Mouse (Mus musculus) kidney, adult 18-20 months (tissue): ENCODE results near the gene Carns1.

Experiments
- DNase-seq: peaks from one replicate; pipeline ENCODE4 v3.0.0; 2021

The Carns1 gene

GRCm38 (mm10) chr19:4175368-4175947, at the start of gene Carns1:
Gene Carns1 (minus strand): TSS chr19:4175479.
- no peak for DNase-seq

DNA sequence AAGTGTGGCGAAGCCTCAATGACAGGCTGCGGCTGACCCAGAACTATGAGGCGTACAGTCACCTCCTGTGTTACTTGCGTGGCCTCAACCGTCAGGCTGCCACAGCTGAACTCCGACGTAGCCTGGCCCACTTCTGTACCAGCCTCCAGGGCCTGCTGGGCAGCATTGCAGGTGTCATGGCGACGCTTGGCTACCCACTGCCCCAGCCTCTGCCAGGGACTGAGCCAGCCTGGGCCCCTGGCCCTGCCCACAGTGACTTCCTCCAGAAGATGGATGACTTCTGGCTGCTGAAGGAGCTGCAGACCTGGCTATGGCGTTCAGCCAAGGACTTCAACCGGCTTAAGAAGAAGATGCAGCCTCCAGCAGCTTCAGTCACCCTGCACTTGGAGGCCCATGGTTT, 46.9 kb upstream of the Carns1 start:
- peak; percentile 64 for DNase-seq

DNA sequence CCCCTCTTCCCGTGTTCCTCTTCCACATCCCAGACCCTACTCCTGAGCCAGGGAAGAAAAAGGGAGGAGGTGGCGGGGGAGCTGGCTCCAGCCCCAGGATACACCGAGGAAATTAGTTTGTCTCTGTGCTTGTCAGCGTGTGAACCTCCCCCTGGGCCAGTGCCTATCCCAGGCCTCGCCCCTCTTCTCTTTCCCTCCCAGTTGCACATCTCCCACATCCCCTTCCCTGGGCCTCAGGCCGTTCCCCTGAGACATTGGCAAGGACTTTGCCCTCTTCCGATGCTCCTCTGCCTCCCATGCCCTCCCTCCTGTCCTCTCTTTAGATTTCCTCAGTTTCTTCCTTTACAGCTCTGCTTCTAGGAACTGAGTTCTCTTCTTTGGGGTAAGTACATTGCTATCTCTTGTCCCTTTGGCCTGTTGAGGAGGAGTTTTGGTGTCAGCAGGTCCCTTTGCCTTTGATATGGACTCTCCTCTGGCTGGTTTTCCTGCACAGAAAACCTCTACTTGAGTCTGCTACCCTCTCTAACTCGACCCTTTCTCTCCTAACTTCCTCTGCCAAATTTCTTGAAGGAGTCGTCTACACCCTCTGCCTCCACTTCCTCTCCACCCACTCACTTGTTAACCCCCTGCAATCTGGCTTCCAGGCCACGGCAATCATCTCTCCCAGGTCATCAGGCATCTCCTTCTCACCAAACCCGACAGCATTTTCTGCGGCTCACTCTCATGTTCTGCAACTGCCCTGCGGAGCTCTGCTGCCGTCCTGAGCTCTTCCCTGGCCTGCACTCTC, 45.9 kb upstream of the Carns1 start:
- DNase-seq = peak; percentile 31

- peak; percentile 24 for DNase-seq
Measured at GRCm38 (mm10) chr19:4220416-4220815, 45.1 kb upstream of the Carns1 start.

DNA sequence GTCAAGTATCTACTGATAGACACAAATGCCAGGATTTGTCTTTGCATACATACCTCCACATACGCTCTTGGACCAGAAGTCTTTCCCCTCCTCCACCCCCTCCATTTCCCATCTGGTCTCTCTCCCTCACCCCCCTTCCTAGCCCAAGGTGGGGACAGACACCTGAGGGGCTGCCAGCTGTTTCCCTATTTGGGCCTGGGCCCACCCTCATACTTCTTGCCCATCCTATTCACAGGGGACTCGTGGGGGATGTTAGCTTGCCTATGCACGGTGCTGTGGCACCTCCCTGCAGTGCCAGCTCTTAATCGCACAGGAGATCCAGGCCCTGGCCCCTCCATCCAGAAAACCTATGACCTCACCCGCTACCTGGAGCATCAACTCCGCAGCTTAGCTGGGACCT, 44.7 kb upstream of the Carns1 start:
- DNase-seq = no peak

DNA sequence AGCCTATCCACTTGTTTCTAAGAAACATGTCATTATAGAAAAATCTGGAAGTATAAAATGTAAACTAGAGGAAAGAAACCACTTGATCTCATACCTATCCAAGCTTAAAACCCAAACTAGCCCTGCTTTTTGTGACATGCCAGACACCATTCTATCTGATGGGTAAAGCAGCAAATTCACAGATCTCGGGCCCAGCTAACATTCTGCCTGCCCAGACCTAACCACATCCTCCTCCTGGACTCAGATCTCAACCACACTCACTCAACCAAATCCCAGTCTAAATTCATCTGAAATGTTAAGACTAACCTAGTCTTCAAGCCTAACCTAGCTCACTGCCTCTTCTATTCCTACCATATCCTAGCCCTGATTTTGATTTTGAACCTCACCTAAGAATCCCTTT, 43.5 kb upstream of the Carns1 start:
- DNase-seq = no peak

- no peak for DNase-seq
Measured at GRCm38 (mm10) chr19:4218293-4218692, 43.0 kb upstream of the Carns1 start.

GRCm38 (mm10) chr19:4217855-4218254, 42.6 kb upstream of the Carns1 start:
- DNase-seq = no peak

DNA sequence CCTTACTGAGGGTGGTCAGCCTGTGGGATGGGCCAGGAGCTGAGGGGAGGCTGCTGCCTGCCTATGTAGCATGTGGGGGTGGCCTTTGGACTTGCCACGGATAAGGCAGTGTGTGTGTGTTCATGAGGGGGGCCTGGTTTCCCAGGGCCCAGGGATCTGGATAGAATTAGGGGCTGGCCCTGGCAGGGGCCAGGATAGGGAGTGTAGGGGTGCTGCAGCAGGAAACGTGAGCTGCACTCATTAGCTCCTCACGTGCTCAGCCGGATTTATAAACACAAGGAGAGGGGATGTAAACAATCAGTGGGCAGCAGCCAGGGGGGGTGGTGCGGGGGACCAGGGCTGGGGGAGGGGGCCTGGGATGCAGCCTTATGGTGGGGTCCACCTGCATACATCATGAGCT, 41.9 kb upstream of the Carns1 start:
- DNase-seq = no peak

DNA sequence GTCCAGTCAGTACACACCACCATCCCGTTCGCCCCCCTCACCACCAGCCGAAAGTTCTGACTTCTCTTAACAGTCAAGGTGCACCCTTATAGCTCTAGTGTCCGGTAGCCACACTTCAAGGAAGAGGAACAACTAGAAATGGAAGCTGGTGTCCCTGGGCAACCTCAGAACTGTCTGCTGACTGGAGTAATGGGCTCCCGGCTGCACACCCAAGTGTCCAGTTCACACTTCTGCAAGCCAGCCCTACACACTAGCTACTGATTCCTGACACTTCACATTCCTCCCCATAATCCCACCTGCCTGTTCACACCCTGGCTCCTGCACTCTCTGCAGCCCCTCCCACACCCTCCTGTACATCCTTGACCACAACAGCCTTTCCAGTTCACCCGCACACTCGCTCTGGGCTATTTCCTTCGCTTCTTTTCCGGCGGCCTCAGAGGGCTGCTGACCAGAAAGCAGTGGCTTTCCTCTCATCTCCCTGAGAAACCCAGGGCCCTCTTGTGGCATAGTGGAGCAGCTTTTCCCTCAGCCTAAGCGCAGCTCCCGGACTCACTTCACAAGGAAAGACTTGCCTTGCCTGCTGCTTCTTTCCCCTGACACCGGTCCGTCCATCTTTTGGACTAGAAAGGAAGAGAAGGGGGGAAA, 40.9 kb upstream of the Carns1 start:
- DNase-seq = peak; percentile 63

- no peak for DNase-seq
Measured at GRCm38 (mm10) chr19:4215451-4215840, 40.2 kb upstream of the Carns1 start.

- peak; percentile 59 for DNase-seq
Measured at GRCm38 (mm10) chr19:4214771-4215450, 39.6 kb upstream of the Carns1 start.

GRCm38 (mm10) chr19:4214071-4214770, 38.9 kb upstream of the Carns1 start, which contains the start of the genes Clcf1 and AC109138.7:
Gene Clcf1 (plus strand): TSS chr19:4214238.
Gene AC109138.7 (plus strand): TSS chr19:4214357.
- DNase-seq = peak; percentile 63

GRCm38 (mm10) chr19:4213524-4213974, 38.3 kb upstream of the Carns1 start:
- peak; percentile 69 for DNase-seq

DNA sequence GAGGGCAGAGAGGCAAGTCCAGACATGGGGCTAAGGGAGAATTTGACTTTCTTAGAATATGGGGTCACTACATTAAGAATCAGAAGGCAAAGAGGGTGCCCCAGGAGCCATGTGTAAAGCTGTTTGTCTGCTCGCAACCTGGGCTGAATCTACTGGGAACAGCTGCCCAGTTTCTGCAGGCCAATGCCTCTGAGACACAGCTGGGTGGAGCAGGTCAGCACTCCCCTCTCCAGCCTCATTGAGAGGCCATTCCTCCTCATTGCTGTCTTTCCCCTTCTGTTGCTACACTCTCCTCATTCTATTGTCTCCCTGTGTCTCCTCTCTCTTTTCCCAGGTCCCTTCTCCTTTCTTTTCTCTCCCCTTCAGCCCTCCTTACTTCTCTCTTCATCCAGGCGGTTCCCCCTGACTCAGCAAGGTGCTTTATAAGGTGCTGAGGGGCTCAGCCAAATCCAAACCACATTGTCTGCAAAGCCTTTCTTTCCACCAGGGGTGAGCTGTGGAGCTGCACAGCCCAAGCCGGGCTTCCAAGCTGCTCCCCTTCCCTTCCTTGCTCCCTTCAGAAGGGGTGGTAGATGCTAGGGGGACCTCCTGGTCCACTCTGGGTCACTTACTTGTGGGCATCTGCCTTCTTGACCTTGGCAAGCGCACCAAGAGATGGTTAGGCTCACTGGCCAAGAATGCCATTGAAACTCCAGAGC, 36.8 kb upstream of the Carns1 start:
- no peak for DNase-seq

- no peak for DNase-seq
Measured at GRCm38 (mm10) chr19:4208563-4208962, 33.3 kb upstream of the Carns1 start.

GRCm38 (mm10) chr19:4206971-4207370, 31.7 kb upstream of the Carns1 start:
- DNase-seq = peak; percentile 84

DNA sequence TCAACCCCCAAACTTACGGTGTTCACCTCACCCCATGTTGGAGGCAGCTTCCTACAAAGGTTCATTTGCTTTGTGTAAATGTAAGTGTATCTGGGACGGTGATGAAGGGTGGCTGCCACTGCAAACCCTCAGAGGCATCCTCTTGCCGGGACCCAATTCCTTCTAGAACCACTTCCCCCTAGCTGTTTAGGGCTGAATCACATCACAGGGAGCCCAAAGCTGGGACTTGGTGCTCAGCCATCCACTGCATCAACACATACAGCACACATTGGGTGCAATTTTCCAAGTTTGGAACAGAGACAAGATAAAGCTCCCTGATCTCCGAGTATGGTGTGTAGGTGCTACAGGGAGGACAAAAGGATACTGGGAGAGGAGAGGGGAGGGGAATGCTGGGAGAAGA, 29.6 kb upstream of the Carns1 start:
- no peak for DNase-seq

DNA sequence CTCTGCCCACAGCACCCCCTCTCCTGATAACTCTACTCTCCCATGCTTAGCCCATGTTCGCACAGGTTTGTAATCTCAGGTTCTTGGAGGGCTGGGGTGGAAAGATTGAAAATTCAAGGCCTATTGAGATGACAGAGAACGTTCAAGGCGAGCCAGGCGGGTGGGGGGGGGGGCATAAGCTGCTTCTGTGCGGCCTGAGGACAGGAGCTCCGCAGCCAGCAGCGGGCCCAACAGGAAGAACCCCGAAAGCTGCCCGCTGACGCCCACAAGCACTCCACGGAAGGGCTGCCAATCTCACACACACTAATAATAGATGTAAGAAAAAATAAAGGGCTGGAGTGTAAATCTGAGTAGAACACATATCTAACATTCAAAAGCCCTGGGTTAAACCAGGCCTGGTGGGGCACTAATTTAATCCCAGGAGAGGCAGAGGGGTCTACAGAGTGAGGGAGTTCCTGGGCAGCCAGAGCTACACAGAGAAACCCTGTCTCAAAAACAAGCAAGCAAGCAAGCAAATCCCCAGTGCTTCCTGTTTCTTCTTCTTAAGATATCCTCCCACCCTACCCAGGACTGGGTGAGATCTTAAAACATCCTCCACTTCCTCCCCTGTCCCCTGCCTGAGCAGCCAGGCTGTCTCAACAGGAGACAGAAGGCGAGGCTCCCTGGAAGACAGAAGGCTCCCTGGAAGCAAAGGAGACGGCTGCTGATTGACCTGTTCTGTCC, 28.5 kb upstream of the Carns1 start:
- no peak for DNase-seq

DNA sequence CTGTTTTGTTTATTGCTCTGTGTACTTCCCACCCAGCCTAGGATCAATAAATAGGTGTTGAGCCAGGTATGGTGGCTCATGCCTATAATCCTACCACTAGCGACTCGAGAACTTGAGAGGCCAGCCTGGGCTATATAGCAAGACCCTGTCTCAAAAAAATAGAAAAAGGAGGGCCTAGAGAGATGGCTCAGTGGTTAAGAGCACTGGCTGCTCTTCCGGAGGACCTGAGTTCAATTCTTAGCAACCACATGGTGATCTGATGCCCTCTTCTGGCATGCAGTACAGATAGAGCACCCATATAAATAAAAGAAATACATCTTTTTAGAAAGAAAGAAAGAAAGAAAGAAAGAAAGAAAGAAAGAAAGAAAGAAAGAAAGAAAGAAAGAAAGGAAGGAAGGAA, 27.9 kb upstream of the Carns1 start:
- no peak for DNase-seq

DNA sequence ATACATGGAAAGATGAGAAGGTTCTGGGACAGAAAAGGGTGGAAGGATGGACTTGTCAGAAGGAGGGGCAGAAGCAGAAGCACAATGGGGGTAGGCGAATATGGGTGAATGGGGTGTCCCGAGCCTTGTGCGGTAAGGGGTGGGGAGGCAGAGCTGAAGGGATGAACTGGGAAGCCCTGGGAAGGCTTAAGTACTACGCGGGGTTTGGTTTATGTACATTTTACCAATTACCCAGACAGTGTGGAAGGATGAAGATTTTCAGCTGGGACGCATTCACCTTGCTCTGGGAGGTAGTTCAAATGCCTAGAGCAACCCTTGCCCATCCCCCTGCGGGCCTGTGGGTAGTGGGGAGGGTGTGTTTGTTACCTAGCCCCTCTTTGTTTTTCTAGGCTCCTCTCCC, 26.9 kb upstream of the Carns1 start:
- no peak for DNase-seq
